ENCODE assay signal across 28 mouse cellular contexts in the genomic region with DNA sequence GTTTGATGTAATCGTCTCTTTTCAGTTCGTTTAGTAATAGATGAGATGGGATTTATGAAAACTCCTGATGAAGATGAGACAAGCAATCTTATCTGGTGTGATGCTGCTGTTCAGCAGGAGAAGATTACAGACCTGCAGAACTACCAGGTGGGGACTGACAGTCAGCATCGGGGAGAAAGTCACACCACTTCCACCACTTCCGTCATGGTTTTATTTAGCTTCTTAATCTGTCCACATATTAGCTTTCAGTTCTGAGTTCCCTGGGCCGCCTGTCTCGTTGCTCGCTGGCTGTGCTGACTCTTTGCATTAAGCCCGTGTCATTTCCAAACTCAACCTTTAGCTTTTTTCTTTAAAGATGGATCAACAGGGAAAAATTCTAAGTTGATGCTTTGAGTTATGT. TPM values are rescaled to one million over a fixed set of nuclear protein-coding genes. Genes with fewer than 3 reads are reported as not detected.
"Had no signal": no experiment of that assay in that cellular context is flagged by ENCODE, and none has a peak within 500 bp of the region (broad histone marks: within the 10 kb centered on the region; RNA-seq: fewer than 3 reads in every experiment).

No protein-coding gene starts in this region.

- H3K9me3 ChIP-seq: embryonic facial prominence, embryonic 10.5 days; embryonic facial prominence, embryonic 12.5 days; embryonic facial prominence, embryonic 13.5 days; embryonic facial prominence, embryonic 15.5 days; forebrain, embryonic 10.5 days; forebrain, embryonic 12.5 days; forebrain, embryonic 13.5 days; forebrain, embryonic 15.5 days; heart, embryonic 10.5 days had no signal

- H3K36me3 ChIP-seq: embryonic facial prominence, embryonic 10.5 days; embryonic facial prominence, embryonic 12.5 days; embryonic facial prominence, embryonic 13.5 days; embryonic facial prominence, embryonic 15.5 days; forebrain, embryonic 10.5 days; forebrain, embryonic 12.5 days had no signal

- H3K4me1 ChIP-seq: embryonic facial prominence, embryonic 10.5 days; embryonic facial prominence, embryonic 12.5 days; embryonic facial prominence, embryonic 13.5 days; embryonic facial prominence, embryonic 15.5 days; forebrain, embryonic 12.5 days; forebrain, embryonic 13.5 days; forebrain, embryonic 15.5 days had no signal

- DNase-seq: cerebellum, adult 2 months; cerebellum, adult 8-10 months; cerebellum, adult 9-10 months; cerebellum, adult 9-11 months; cerebellum, postnatal 10 days; cerebellum, postnatal 14 days; cerebellum, postnatal 25 days; cerebellum, postnatal 36 days; embryo, embryonic 11 days; forebrain, postnatal 0 days; gastrocnemius, postnatal 14 days; gastrocnemius, postnatal 25 days; gastrocnemius, postnatal 36 days; heart, adult 11 months; heart, adult 18-20 months; heart, adult 2 months had no signal

- H3K27ac ChIP-seq: embryonic facial prominence, embryonic 10.5 days; embryonic facial prominence, embryonic 12.5 days; embryonic facial prominence, embryonic 13.5 days; embryonic facial prominence, embryonic 15.5 days; forebrain, embryonic 10.5 days; forebrain, embryonic 12.5 days; forebrain, embryonic 13.5 days; forebrain, embryonic 15.5 days; heart, adult 2 months; heart, embryonic 10.5 days had no signal

- ATAC-seq: forebrain, embryonic 13.5 days; forebrain, embryonic 14.5 days; forebrain, embryonic 15.5 days; forebrain, embryonic 16.5 days; forebrain, postnatal 0 days had no signal

- H3K9ac ChIP-seq: embryonic facial prominence, embryonic 12.5 days; embryonic facial prominence, embryonic 13.5 days; embryonic facial prominence, embryonic 15.5 days; forebrain, embryonic 12.5 days; forebrain, embryonic 13.5 days; forebrain, embryonic 15.5 days; forebrain, postnatal 0 days had no signal

- H3K4me2 ChIP-seq: embryonic facial prominence, embryonic 12.5 days; embryonic facial prominence, embryonic 13.5 days; embryonic facial prominence, embryonic 15.5 days; forebrain, embryonic 12.5 days; forebrain, embryonic 13.5 days; forebrain, embryonic 15.5 days had no signal

- H3K27me3 ChIP-seq: embryonic facial prominence, embryonic 12.5 days; embryonic facial prominence, embryonic 13.5 days; embryonic facial prominence, embryonic 15.5 days; forebrain, embryonic 12.5 days; forebrain, embryonic 13.5 days; forebrain, embryonic 15.5 days had no signal

- H3K4me3 ChIP-seq: embryonic facial prominence, embryonic 10.5 days; embryonic facial prominence, embryonic 12.5 days; embryonic facial prominence, embryonic 13.5 days; embryonic facial prominence, embryonic 15.5 days; erythroblast, embryonic 14.5 days; forebrain, embryonic 10.5 days; forebrain, embryonic 12.5 days; forebrain, embryonic 13.5 days; forebrain, embryonic 15.5 days; heart, adult 2 months; heart, embryonic 10.5 days had no signal

RNA-seq across cellular contexts. Expression of a gene that starts 44.4 kb away (rescaled TPM):
- polyA plus RNA-seq: erythroblast, embryonic 14.5 days had no signal
